Mouse (Mus musculus) A20 (cell line): ENCODE data around the gene Tbc1d14.
A peak's percentile ranks its signal among the peaks of the same experiment; 100 is the strongest.

Source experiments
- DNase-seq: peaks from one replicate; pipeline ENCODE4 v3.0.0-alpha.2; 2011; ENCODE audit warnings: low read depth, low spot score

Gene Tbc1d14

GRCm38 (mm10) chr5:36464709-36465661 lies 128.1 kb downstream of the Tbc1d14 start, which contains the start of gene Grpel1:
Gene Grpel1 (plus strand): TSS chr5:36464998.
- DNase-seq: peak; percentile 100

- no peak for DNase-seq
Measured at GRCm38 (mm10) chr5:36463391-36463790, 129.7 kb downstream of the Tbc1d14 start.

- DNase-seq: peak; percentile 85
Measured at GRCm38 (mm10) chr5:36462810-36463209, 130.3 kb downstream of the Tbc1d14 start.

- DNase-seq: no peak
Measured at GRCm38 (mm10) chr5:36461231-36461630, 131.8 kb downstream of the Tbc1d14 start.

GRCm38 (mm10) chr5:36460712-36461111 lies 132.4 kb downstream of the Tbc1d14 start:
- DNase-seq: no peak

- peak; percentile 66 for DNase-seq
Measured at GRCm38 (mm10) chr5:36458926-36459325, 134.2 kb downstream of the Tbc1d14 start.

- DNase-seq: no peak
Measured at GRCm38 (mm10) chr5:36457706-36458105, 135.4 kb downstream of the Tbc1d14 start.

GRCm38 (mm10) chr5:36452821-36453220 lies 140.3 kb downstream of the Tbc1d14 start:
- DNase-seq: no peak

GRCm38 (mm10) chr5:36451872-36452389 lies 141.1 kb downstream of the Tbc1d14 start:
- no peak for DNase-seq

GRCm38 (mm10) chr5:36451119-36451518 lies 142.0 kb downstream of the Tbc1d14 start:
- DNase-seq: no peak

GRCm38 (mm10) chr5:36449710-36450358 lies 143.2 kb downstream of the Tbc1d14 start:
- DNase-seq: no peak

- DNase-seq: no peak
Measured at GRCm38 (mm10) chr5:36447872-36448271, 145.2 kb downstream of the Tbc1d14 start.

- no peak for DNase-seq
Measured at GRCm38 (mm10) chr5:36446166-36446890, 146.7 kb downstream of the Tbc1d14 start.

GRCm38 (mm10) chr5:36445028-36445427 lies 148.0 kb downstream of the Tbc1d14 start:
- DNase-seq: no peak

GRCm38 (mm10) chr5:36444611-36445010 lies 148.5 kb downstream of the Tbc1d14 start:
- DNase-seq: no peak

GRCm38 (mm10) chr5:36440741-36441140 lies 152.3 kb downstream of the Tbc1d14 start:
- no peak for DNase-seq
